In genomic region chr10:110879426-110880066, GRCm38 (mm10) we compare ENCODE assay signal across 10 mouse cellular contexts. TPM values are rescaled to one million over a fixed set of nuclear protein-coding genes. Genes with fewer than 3 reads are reported as not detected.
DNase-seq lines count a peak whose midpoint lies in the region; ATAC-seq and TF ChIP-seq lines count a peak whose summit lies in the region.
"Had no signal": no experiment of that assay in that cellular context is flagged by ENCODE, and none has a peak within 500 bp of the region (broad histone marks: within the 10 kb centered on the region; RNA-seq: fewer than 3 reads in every experiment).

No protein-coding gene starts in this region.

- no peak for DNase-seq in liver, postnatal 0 days
- DNase-seq in embryonic facial prominence, embryonic 10.5 days (ENCODE audit: low spot score): peak; percentile 42
- peak; percentile 26 to 37 for DNase-seq in lung, postnatal 4 days
- no peak for DNase-seq in B cell, adult 2 months
- DNase-seq in adrenal gland, postnatal 14 days: no peak

- no peak for TF ChIP-seq CTCF in liver, postnatal 0 days (IDR thresholded peaks at IDR 0.05; ENCODE audit: low read depth)

- 51% methylated on average over 7 of the region's 7 CpGs for WGBS in liver, postnatal 0 days (ENCODE audit: insufficient replicate concordance)
- 43% methylated on average over 7 of the region's 7 CpGs for WGBS in liver, embryonic 12.5 days (ENCODE audit: insufficient replicate concordance)
- WGBS in embryonic facial prominence, embryonic 10.5 days: 24% methylated on average over 7 of the region's 7 CpGs
- WGBS in intestine, embryonic 16.5 days: 32% methylated on average over 7 of the region's 7 CpGs
- 46% methylated on average over 7 of the region's 7 CpGs for WGBS in forebrain, embryonic 13.5 days

- no peaks in the 10 kb centered on the region for H3K4me1 ChIP-seq in liver, postnatal 0 days (ENCODE audit: insufficient read depth)
- H3K4me1 ChIP-seq in liver, embryonic 12.5 days: no peaks in the 10 kb centered on the region
- peaks cover 27% of the 10 kb centered on the region for H3K4me1 ChIP-seq in embryonic facial prominence, embryonic 10.5 days
- H3K4me1 ChIP-seq in intestine, embryonic 16.5 days (ENCODE audit: control insufficient read depth, insufficient read depth, low read length): peaks cover 8% of the 10 kb centered on the region; the same call in 1 of the 2 replicates
- H3K4me1 ChIP-seq in forebrain, embryonic 13.5 days: peaks cover 6% of the 10 kb centered on the region; the same call in 1 of the 2 replicates

- H3K9me3 ChIP-seq in liver, postnatal 0 days (ENCODE audit: low read length): no peaks in the 10 kb centered on the region
- no peaks in the 10 kb centered on the region for H3K9me3 ChIP-seq in liver, embryonic 12.5 days (replicated peaks)
- H3K9me3 ChIP-seq in embryonic facial prominence, embryonic 10.5 days: no peaks in the 10 kb centered on the region
- no peaks in the 10 kb centered on the region for H3K9me3 ChIP-seq in intestine, embryonic 16.5 days (ENCODE audit: control insufficient read depth, low read length)
- no peaks in the 10 kb centered on the region for H3K9me3 ChIP-seq in forebrain, embryonic 13.5 days (replicated peaks)
- H3K9me3 ChIP-seq: G1E; megakaryocyte, embryonic 14.5 days had no signal

- no peak overlapping the region for H3K27ac ChIP-seq in liver, postnatal 0 days (ENCODE audit: low read depth)
- H3K27ac ChIP-seq in liver, embryonic 12.5 days: no peak overlapping the region
- peak overlapping the region; percentile 78 for H3K27ac ChIP-seq in embryonic facial prominence, embryonic 10.5 days (replicated peaks)
- H3K27ac ChIP-seq in intestine, embryonic 16.5 days (ENCODE audit: low read length): no peak overlapping the region
- no peak overlapping the region for H3K27ac ChIP-seq in forebrain, embryonic 13.5 days

- H3K27me3 ChIP-seq in liver, postnatal 0 days (ENCODE audit: insufficient read depth, low read length): no peaks in the 10 kb centered on the region
- H3K27me3 ChIP-seq in liver, embryonic 12.5 days (replicated peaks): no peaks in the 10 kb centered on the region
- H3K27me3 ChIP-seq in embryonic facial prominence, embryonic 10.5 days (replicated peaks; ENCODE audit: low read depth, poor library complexity, severe bottlenecking): no peaks in the 10 kb centered on the region
- H3K27me3 ChIP-seq in intestine, embryonic 16.5 days (replicated peaks; ENCODE audit: control insufficient read depth, insufficient read depth, low read length): no peaks in the 10 kb centered on the region
- H3K27me3 ChIP-seq in forebrain, embryonic 13.5 days: no peaks in the 10 kb centered on the region

- ATAC-seq in liver, postnatal 0 days: 0 out of 2 replicates have a peak, but pooled peaks have one; percentile 35
- ATAC-seq in liver, embryonic 12.5 days: no peak
- ATAC-seq in intestine, embryonic 16.5 days: peak; percentile 26
- no peak for ATAC-seq in forebrain, embryonic 13.5 days

- no peak overlapping the region for H3K9ac ChIP-seq in liver, postnatal 0 days (replicated peaks)
- H3K9ac ChIP-seq in liver, embryonic 12.5 days: no peak overlapping the region
- H3K9ac ChIP-seq in intestine, embryonic 16.5 days (ENCODE audit: low read depth, low read length): no peak overlapping the region
- no peak overlapping the region for H3K9ac ChIP-seq in forebrain, embryonic 13.5 days

- TF ChIP-seq EP300 in liver, postnatal 0 days (IDR thresholded peaks at IDR 0.05; ENCODE audit: low read depth): no peak

- H3K4me3 ChIP-seq in liver, postnatal 0 days (ENCODE audit: low read depth, low read length): no peak overlapping the region
- no peak overlapping the region for H3K4me3 ChIP-seq in liver, embryonic 12.5 days
- H3K4me3 ChIP-seq in embryonic facial prominence, embryonic 10.5 days: 0 out of 2 replicates have a peak overlapping the region, but pooled peaks have one; percentile 0
- H3K4me3 ChIP-seq in intestine, embryonic 16.5 days (ENCODE audit: low read length): no peak overlapping the region
- H3K4me3 ChIP-seq in forebrain, embryonic 13.5 days: no peak overlapping the region
- H3K4me3 ChIP-seq: megakaryocyte, embryonic 14.5 days had no signal

- H3K4me2 ChIP-seq in liver, postnatal 0 days (ENCODE audit: low read depth, low read length): no peak overlapping the region
- no peak overlapping the region for H3K4me2 ChIP-seq in liver, embryonic 12.5 days
- no peak overlapping the region for H3K4me2 ChIP-seq in intestine, embryonic 16.5 days (ENCODE audit: low read depth, low read length)
- no peak overlapping the region for H3K4me2 ChIP-seq in forebrain, embryonic 13.5 days

- no peaks in the 10 kb centered on the region for H3K36me3 ChIP-seq in liver, postnatal 0 days (replicated peaks; ENCODE audit: insufficient read depth, low read length)
- H3K36me3 ChIP-seq in liver, embryonic 12.5 days: no peaks in the 10 kb centered on the region
- H3K36me3 ChIP-seq in embryonic facial prominence, embryonic 10.5 days (replicated peaks): no peaks in the 10 kb centered on the region
- H3K36me3 ChIP-seq in intestine, embryonic 16.5 days (ENCODE audit: control insufficient read depth, insufficient read depth, low read length): no peaks in the 10 kb centered on the region
- H3K36me3 ChIP-seq in forebrain, embryonic 13.5 days (ENCODE audit: poor library complexity, severe bottlenecking): no peaks in the 10 kb centered on the region
- H3K36me3 ChIP-seq: G1E had no signal

RNA-seq across cellular contexts. Expression of gene Csrp2, which starts 40.0 kb away (rescaled TPM):
- polyA plus RNA-seq in liver, postnatal 0 days (2015; fragmentation: Nextera tagmentation; extraction: Ambion mirVana): 19.2 and 21.2 TPM in 2 replicates
- polyA plus RNA-seq in liver, embryonic 12.5 days (2016; fragmentation: Nextera tagmentation; extraction: Ambion mirVana): 26.2 and 27.5 TPM in 2 replicates
- polyA plus RNA-seq in embryonic facial prominence, embryonic 10.5 days (2016; fragmentation: Nextera tagmentation; extraction: Ambion mirVana): 275 and 290 TPM in 2 replicates
- polyA plus RNA-seq in intestine, embryonic 16.5 days (2015; fragmentation: Nextera tagmentation; extraction: Ambion mirVana): 236 and 254 TPM in 2 replicates
- polyA plus RNA-seq in forebrain, embryonic 13.5 days (2015; fragmentation: Nextera tagmentation; extraction: Ambion mirVana): 152 and 159 TPM in 2 replicates
- total RNA-seq in adrenal gland, postnatal 14 days (2021): 276 and 295 TPM in 2 replicates
- polyA plus RNA-seq: G1E had no signal

Comparison
In these comparisons a context has a peak if more than half of its experiments do, and no peak if none do; other contexts are left out.
1. ATAC-seq: peak in liver, postnatal 0 days (single experiment) and intestine, embryonic 16.5 days (single experiment); none in liver, embryonic 12.5 days (single experiment) and forebrain, embryonic 13.5 days (single experiment).
2. DNase-seq: peak in embryonic facial prominence, embryonic 10.5 days (single experiment) and lung, postnatal 4 days (2 of 2); none in liver, postnatal 0 days (single experiment), B cell, adult 2 months (0 of 2) and adrenal gland, postnatal 14 days (single experiment).